Mouse (Mus musculus): ENCODE measurements at regions not wholly inside any gene's neighbourhood (a gene's known extent, or its start where the extent isn't known, plus 50 kb on each side); places are given as distances from the start of the nearest gene placed in this dataset.
A peak's percentile ranks its signal among the peaks of the same experiment; 100 is the strongest.

DNA sequence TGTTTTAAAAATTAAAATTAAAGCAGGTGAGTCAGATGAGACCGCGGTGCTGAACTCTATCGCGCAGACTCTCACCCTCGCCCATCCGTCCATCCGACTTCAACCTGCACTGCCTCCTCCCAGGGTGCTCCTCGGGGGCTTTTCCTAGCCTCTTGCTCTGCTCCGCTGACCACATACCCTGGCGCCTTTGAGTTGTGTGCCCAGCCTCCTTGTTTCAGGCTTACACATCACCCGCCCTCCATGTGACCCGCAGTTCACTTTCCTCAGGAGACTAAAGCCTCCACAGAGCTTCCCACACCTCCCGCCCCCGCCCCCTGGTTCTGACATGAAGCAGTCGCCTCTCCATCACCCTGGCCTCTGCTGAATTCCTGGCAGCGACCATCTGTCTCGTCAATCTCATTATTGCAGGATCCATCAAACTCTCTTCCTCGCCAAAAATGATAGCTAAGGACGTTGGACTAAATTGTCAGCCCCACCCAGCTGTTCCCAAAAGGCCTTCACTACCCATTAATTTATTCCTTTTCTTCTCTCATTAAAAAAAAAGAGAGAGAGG, 482.9 kb downstream of the Zfp536 start:
- DNase-seq (ENCODE audit: low spot score in 2 of 2): no peak
- intact Hi-C loops (cut with DNase I): no loop called here

DNA sequence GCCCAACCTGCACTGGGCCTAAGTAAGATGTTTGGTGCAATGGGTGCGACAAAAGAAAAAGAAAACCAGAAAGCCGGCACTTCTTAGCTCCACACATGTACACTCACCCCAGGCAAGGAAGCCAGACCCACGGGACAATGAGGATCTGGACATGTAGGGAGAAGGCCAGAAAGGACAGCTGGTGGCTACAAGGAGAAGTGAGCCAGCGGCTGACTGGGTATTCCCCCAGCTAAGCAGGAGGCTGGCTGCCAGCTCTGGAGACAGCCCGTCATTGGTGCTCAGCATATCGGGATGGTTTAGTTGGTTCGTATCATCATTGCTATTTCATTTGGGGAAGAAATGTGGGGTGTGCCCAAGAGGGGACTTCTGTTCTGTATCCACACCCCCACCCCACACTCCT, 481.7 kb downstream of the Zfp536 start:
- intact Hi-C loops (cut with DNase I): no loop called here
- DNase-seq (ENCODE audit: low spot score in 2 of 2): no peak

GRCm38 (mm10) chr7:37292554-37292953, 480.9 kb downstream of the Zfp536 start:
- intact Hi-C loops (cut with DNase I): no loop called here
- DNase-seq (ENCODE audit: low spot score in 2 of 2): no peak

- DNase-seq (ENCODE audit: low spot score in 2 of 2): peak; percentile 16 to 41
- intact Hi-C loops (cut with DNase I): loop anchor here (2.0 kb wide), 1 partner anchor 40 kb away; no protein-coding TSS in a partner anchor
These were observed 474.6 kb downstream of the Zfp536 start for GRCm38 (mm10) chr7:37298888-37299287.

DNA sequence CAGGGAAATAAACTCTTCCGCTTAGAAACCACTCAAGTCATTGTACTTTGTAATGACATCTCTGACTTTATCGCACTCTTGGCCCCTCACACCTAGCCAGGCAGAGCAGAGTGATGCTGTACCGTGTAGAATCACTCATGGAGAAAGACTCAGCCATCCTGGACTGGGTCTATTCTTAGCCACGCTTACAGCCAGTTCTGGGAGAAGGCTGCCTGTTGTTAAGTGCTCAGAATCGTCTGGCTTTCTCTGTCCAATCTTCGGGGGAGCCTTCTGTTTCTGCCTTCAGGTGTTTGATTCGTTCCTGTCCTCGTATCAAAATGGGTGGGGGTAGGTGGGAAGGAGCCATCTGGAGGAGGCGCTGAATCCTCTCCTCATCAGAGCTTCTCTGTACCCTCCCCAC, 468.0 kb downstream of the Zfp536 start:
- peak in 1 of 2 experiments; percentile 41 for DNase-seq (ENCODE audit: low spot score in 2 of 2)
- intact Hi-C loops (cut with DNase I): no loop called here

- intact Hi-C loops (cut with DNase I): no loop called here
- no peak for DNase-seq (ENCODE audit: low spot score in 2 of 2)
These were observed 466.2 kb downstream of the Zfp536 start for GRCm38 (mm10) chr7:37307191-37307590.

- no peak for DNase-seq (ENCODE audit: low spot score in 2 of 2)
- intact Hi-C loops (cut with DNase I): no loop called here
These were observed 448.8 kb downstream of the Zfp536 start for GRCm38 (mm10) chr7:37324653-37325052.

GRCm38 (mm10) chr7:37333451-37333850, 440.0 kb downstream of the Zfp536 start:
- intact Hi-C loops (cut with DNase I): loop anchor here (10.0 kb wide), 2 partner anchors 309 to 469 kb away; no protein-coding TSS in a partner anchor
- DNase-seq (ENCODE audit: low spot score in 2 of 2): no peak

- DNase-seq (ENCODE audit: low spot score in 2 of 2): no peak
- intact Hi-C loops (cut with DNase I): loop anchor here (5.0 to 10.0 kb wide), 3 partner anchors 310 to 470 kb away; no protein-coding TSS in a partner anchor
These were observed 438.2 kb downstream of the Zfp536 start for GRCm38 (mm10) chr7:37335212-37335611.

- intact Hi-C loops (cut with DNase I): loop anchor here (5.0 to 10.0 kb wide), 3 partner anchors 312 to 472 kb away; no protein-coding TSS in a partner anchor
- no peak for DNase-seq (ENCODE audit: low spot score in 2 of 2)
These were observed 437.1 kb downstream of the Zfp536 start for GRCm38 (mm10) chr7:37336171-37336850.

DNA sequence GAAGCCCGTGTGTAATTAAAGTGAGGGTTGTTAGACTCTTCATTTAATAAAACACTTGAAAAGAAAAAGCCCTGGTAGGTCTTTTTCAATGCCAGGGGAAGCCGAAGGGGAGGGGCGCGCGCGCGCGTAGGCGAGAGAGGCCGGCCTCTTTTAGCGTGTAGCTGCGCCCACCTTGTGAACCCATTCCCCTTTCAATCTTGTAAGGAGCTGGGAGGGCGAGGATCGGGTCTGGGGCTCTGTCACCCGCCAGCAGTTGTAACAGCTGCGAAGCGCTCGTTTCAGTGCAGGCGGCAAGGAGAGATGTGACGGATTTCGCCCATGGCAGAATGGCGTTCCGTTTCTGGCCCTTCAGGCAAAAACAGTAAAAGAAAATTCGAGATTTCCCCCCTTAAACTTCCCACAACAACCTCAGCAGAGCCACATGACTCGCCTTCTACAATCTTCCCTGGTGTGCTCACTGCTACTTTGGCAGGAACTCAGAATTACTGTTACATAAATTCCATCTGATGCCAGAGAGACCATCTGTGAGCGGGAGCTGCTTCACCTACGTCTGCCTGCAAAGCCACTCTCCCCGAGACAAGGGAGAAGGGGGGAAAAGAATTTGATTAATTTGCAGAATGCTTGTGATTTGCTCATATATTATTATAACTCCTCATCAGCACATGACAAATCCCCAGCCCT, 436.4 kb downstream of the Zfp536 start:
- peak; percentile 79 to 92 for DNase-seq (ENCODE audit: low spot score in 2 of 2)

GRCm38 (mm10) chr7:37337616-37338015, 435.8 kb downstream of the Zfp536 start:
- intact Hi-C loops (cut with DNase I): loop anchor here (2.0 to 10.0 kb wide), 4 partner anchors 39 to 473 kb away; no protein-coding TSS in a partner anchor
- DNase-seq (ENCODE audit: low spot score in 2 of 2): no peak

More for the DNA sequence above, 436.4 kb downstream of the Zfp536 start:
- intact Hi-C loops (cut with DNase I): loop anchor here (5.0 to 10.0 kb wide), 3 partner anchors 312 to 472 kb away; no protein-coding TSS in a partner anchor

DNA sequence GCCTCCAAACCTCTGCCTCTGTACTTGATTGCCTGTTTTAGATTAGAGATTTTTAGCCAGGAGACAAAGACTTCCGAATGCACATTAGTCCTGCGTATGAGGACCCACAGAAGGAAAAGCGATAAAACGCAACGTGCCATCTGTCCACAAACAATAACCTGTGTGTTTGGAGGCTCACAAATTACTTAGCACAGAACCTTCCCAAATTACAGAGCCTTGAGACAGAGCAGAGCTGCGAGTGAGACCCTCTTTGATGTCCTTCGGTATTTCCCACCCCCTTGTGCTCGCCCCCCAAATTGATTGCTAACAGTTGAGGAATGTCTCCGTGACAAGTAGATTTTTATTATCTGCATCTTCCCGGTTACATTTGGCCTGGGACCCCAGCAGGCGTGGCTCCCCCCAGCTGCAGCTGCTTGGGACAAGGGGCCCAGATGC, 435.4 kb downstream of the Zfp536 start:
- no peak for DNase-seq (ENCODE audit: low spot score in 2 of 2)
- intact Hi-C loops (cut with DNase I): loop anchor here (2.0 to 10.0 kb wide), 4 partner anchors 39 to 473 kb away; no protein-coding TSS in a partner anchor

DNA sequence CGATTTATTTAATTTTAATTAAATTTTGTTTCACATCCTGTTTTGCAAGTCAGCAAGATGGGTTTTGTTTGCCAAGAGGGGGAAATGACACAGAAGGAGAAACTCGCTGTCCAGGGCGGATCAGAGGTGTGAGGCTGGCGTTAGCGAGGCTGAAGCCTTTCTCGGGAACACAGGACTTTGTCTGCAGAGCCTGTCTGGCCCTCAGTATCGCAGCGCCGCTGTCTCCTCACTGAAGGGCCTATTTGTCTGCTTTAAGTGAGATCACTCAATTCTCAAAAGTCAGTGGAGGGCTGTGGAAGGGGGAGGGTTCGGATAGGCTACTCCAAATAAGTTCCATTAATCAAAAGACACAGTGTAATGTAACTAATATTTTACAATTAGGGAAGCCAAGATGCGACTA, 430.8 kb downstream of the Zfp536 start:
- DNase-seq (ENCODE audit: low spot score in 2 of 2): no peak
- intact Hi-C loops (cut with DNase I): loop anchor here (5.0 to 10.0 kb wide), 5 partner anchors 605 to 1518 kb away; partner anchors contain the start of gene Tshz3

DNA sequence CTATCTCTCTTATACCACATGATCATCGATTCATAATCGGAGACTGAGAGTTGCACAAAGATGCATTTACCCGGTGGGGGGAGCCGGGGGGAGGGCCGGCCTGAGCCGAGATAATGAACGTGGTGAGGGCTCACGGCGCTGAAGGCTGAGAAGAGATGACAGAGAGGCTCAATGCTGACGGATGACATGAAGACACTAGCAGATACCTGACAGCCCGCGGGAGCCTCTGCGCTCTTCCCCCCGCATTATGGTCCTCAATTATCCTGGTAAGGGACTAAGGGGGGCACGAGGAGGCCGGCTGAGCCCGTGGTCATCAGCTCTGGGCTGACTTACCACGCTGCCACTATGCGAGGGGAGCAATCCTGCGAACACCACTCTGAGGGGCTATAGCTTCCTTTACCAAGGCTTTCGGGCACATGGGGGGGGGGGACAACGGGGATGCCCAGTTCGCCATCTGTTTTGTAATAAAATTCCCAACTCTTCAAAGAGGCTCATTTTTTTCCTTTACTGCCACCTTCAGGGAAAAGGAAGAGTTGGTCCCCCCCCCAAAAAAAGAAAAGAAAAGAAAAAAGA, 430.3 kb downstream of the Zfp536 start:
- intact Hi-C loops (cut with DNase I): loop anchor here (5.0 to 10.0 kb wide), 5 partner anchors 606 to 1518 kb away; partner anchors contain the start of gene Tshz3
- DNase-seq (ENCODE audit: low spot score in 2 of 2): no peak

- no peak for DNase-seq (ENCODE audit: low spot score in 2 of 2)
- intact Hi-C loops (cut with DNase I): loop anchor here (5.0 to 10.0 kb wide), 5 partner anchors 606 to 1519 kb away; partner anchors contain the start of gene Tshz3
These were observed 429.7 kb downstream of the Zfp536 start for GRCm38 (mm10) chr7:37343691-37344233.

- intact Hi-C loops (cut with DNase I): loop anchor here (2.0 to 10.0 kb wide), 5 partner anchors 1011 to 1521 kb away; no protein-coding TSS in a partner anchor
- DNase-seq (ENCODE audit: low spot score in 2 of 2): peak; percentile 84
These were observed 427.4 kb downstream of the Zfp536 start for GRCm38 (mm10) chr7:37346041-37346440.

DNA sequence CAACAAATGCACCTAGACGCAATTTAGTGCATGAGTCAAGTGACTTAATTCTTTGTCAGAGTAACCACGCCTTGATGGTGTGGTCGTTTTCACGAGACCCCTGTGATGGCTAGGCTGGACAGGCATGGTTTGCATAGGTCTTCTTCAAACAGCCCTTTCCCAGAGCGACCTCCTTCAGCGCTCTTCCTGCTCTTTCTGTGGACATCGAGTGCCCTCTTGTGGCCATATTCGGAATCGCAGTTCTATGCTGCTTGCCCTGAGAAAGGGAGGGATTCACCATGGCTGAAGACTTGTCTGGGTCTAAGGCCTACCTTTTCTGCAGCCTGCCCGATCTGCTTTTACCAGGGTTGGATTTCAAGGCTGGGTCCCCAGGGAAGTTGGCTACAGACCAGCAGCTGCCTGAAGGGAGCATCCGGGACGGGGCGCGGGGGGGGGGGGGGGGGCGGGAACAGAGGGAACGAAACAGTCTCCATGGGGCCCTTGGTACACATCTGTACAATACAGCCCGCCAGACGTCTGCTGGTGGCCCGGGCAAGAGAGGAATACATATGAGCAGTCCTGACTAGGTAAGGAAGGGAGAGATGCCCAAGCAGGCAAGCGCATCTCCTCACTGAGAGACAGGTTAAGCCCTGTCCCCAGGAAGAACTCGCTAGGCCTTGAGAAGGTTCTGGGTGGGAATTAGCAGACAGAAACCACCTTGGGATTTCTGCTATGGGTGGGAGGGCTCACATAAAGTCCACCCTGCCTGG, 415.6 kb downstream of the Zfp536 start:
- intact Hi-C loops (cut with DNase I): loop anchor here (2.0 kb wide), 1 partner anchor 1707 kb away; no protein-coding TSS in a partner anchor

More for the DNA sequence above, 415.6 kb downstream of the Zfp536 start:
- DNase-seq (ENCODE audit: low spot score in 2 of 2): peak; percentile 91 to 94
